Mouse (Mus musculus) lung, embryonic 14.5 days (tissue): ENCODE results near the gene Ass1. TPM values are rescaled to one million over a fixed set of nuclear protein-coding genes. Genes with fewer than 3 reads are reported as not detected.

Experiments used
- ATAC-seq: fragments of 200-750 bp; cut with Nextera tagmentation; 2 replicates; pipeline ENCODE4 v1.8.0; 2017; ENCODE audit warnings: mild to moderate bottlenecking, moderate TSS enrichment, moderate library complexity; ENCODE audit not compliant: insufficient read depth
- DNase-seq: peaks from one replicate; pipeline ENCODE4 v3.0.0-alpha.2; 2015
- H3K27ac ChIP-seq: fragments of 300-500 bp; sonication (generic); 2 replicates; pipeline ENCODE4 v1.5.1; 2014; ENCODE audit warnings: low read depth, mild to moderate bottlenecking, moderate library complexity
- H3K27me3 ChIP-seq: fragments of 300-500 bp; sonication (generic); 2 replicates; pipeline ENCODE4 v1.6.1; 2014; ENCODE audit warnings: low read length, control low read depth; ENCODE audit not compliant: insufficient read depth
- H3K36me3 ChIP-seq: fragments of 300-500 bp; sonication (generic); 2 replicates; pipeline ENCODE4 v1.6.1; 2014; ENCODE audit warnings: control low read depth; ENCODE audit not compliant: insufficient read depth
- H3K4me1 ChIP-seq: fragments of 300-500 bp; sonication (generic); 2 replicates; pipeline ENCODE4 v1.6.1; 2014; ENCODE audit warnings: antibody characterized with exemption, control low read depth; ENCODE audit not compliant: insufficient read depth
- H3K4me2 ChIP-seq: fragments of 300-500 bp; sonication (generic); 2 replicates; pipeline ENCODE4 v1.6.1; 2014; ENCODE audit warnings: mild to moderate bottlenecking
- H3K4me3 ChIP-seq: fragments of 300-500 bp; sonication (generic); 2 replicates; pipeline ENCODE4 v1.5.1; 2014; ENCODE audit warnings: low read depth, low read length
- H3K9ac ChIP-seq: fragments of 300-500 bp; sonication (generic); 2 replicates; pipeline ENCODE4 v1.6.1; 2014
- H3K9me3 ChIP-seq: fragments of 300-500 bp; sonication (generic); 2 replicates; pipeline ENCODE4 v1.6.1; 2016; ENCODE audit warnings: low read depth, low read length, control low read depth
- CTCF ChIP-seq: IDR thresholded peaks from 2 replicates; pipeline ENCODE4 v1.5.1; 2016; ENCODE audit warnings: antibody characterized with exemption, low read depth
- WGBS: fragments of 180-500 bp; shearing (Covaris S2); extraction: QIAGEN DNeasy Blood & Tissue Kit; methylation state at CpG from one replicate; pipeline ENCODE4 v1.1.7; 2014; 5-methylcytosine and 5-hydroxymethylcytosine counted together
- polyA plus RNA-seq: library from polyadenylated mRNA; unstranded; fragments of >200 nt; fragmentation: Nextera tagmentation; extraction: Ambion mirVana; gene quantifications from 2 replicates; pipeline ENCODE4 v1.2.1, GENCODE M21; 2014

Ass1 gene
- polyA plus RNA-seq, 1 experiment from 2014 or later: 9.1 TPM

GRCm38 (mm10) chr2:31449902-31450301 is 20.1 kb upstream of the Ass1 start:
- peaks cover 14% of the 10 kb centered on the region for H3K4me1 ChIP-seq
- TF ChIP-seq CTCF: no peak
- H3K9ac ChIP-seq: no peak overlapping the region
- no peak overlapping the region for H3K27ac ChIP-seq
- no peak overlapping the region for H3K4me2 ChIP-seq
- no peaks in the 10 kb centered on the region for H3K36me3 ChIP-seq
- no peaks in the 10 kb centered on the region for H3K9me3 ChIP-seq
- no peaks in the 10 kb centered on the region for H3K27me3 ChIP-seq
- 87% methylated on average over 4 of the region's 4 CpGs for WGBS
- DNase-seq (no peak), ATAC-seq (no peak)
- H3K4me3 ChIP-seq: no peak overlapping the region

DNA sequence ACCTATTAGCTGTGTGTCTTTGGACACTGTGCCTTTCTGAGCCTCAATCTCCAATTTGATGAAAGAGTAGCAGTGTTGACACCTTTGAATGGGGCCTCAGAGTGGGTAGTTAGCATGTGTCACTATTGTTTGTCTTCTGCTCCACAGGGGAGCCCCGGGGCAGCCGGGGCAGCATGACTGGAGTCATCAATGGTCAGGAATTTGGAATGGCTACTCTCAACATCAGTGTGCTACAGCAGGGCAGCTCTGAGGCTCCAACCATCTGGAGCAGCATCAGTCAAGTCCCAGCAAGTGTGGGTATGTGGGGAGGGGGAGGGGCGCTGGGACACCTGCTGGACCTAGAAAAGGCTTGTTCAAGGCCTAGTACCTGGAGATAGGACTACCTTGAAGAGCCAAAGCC is 19.3 kb upstream of the Ass1 start:
- no peak for TF ChIP-seq CTCF
- Histone ChIP-seq H3K9ac (no peak overlapping the region), H3K4me1 (peaks cover 14% of the 10 kb centered on the region), H3K4me3 (no peak overlapping the region), H3K36me3 (no peaks in the 10 kb centered on the region), H3K27ac (no peak overlapping the region), H3K27me3 (no peaks in the 10 kb centered on the region), H3K4me2 (no peak overlapping the region), H3K9me3 (no peaks in the 10 kb centered on the region)
- WGBS: 28% methylated on average over 3 of the region's 3 CpGs
- DNase-seq (no peak), ATAC-seq (no peak)

GRCm38 (mm10) chr2:31451530-31451929 is 18.5 kb upstream of the Ass1 start:
- TF ChIP-seq CTCF: no peak

GRCm38 (mm10) chr2:31453011-31453410 is 17.0 kb upstream of the Ass1 start:
- DNase-seq (no peak), ATAC-seq (no peak)
- H3K4me3 ChIP-seq: no peak overlapping the region
- no peaks in the 10 kb centered on the region for H3K9me3 ChIP-seq
- H3K4me2 ChIP-seq: no peak overlapping the region
- peaks cover 14% of the 10 kb centered on the region for H3K4me1 ChIP-seq
- 73% methylated on average over 13 of the region's 13 CpGs for WGBS
- no peak overlapping the region for H3K27ac ChIP-seq
- no peaks in the 10 kb centered on the region for H3K36me3 ChIP-seq
- H3K27me3 ChIP-seq: no peaks in the 10 kb centered on the region
- no peak for TF ChIP-seq CTCF
- no peak overlapping the region for H3K9ac ChIP-seq

More at GRCm38 (mm10) chr2:31451530-31451929, 18.5 kb upstream of the Ass1 start:
- WGBS: 43% methylated on average over 1 of the region's 1 CpGs
- Histone ChIP-seq H3K4me3 (no peak overlapping the region), H3K36me3 (no peaks in the 10 kb centered on the region), H3K9ac (no peak overlapping the region), H3K27ac (no peak overlapping the region), H3K4me1 (peaks cover 14% of the 10 kb centered on the region), H3K27me3 (no peaks in the 10 kb centered on the region), H3K9me3 (no peaks in the 10 kb centered on the region), H3K4me2 (no peak overlapping the region)
- no peak for ATAC-seq
- DNase-seq: no peak

- H3K9me3 ChIP-seq: no peaks in the 10 kb centered on the region
- TF ChIP-seq CTCF: no peak
- H3K4me1 ChIP-seq: peaks cover 14% of the 10 kb centered on the region
- DNase-seq: peak; percentile 59
- H3K36me3 ChIP-seq: no peaks in the 10 kb centered on the region
- ATAC-seq: peak; percentile 32; the same call in 1 of the 2 replicates
- H3K27ac ChIP-seq: peak overlapping the region; percentile 65
- H3K9ac ChIP-seq: no peak overlapping the region
- H3K4me3 ChIP-seq: no peak overlapping the region
- 33% methylated on average over 11 of the region's 11 CpGs for WGBS
- H3K27me3 ChIP-seq: no peaks in the 10 kb centered on the region
- H3K4me2 ChIP-seq: no peak overlapping the region
Measured at GRCm38 (mm10) chr2:31453559-31454177, 16.3 kb upstream of the Ass1 start.

- Histone ChIP-seq H3K36me3 (no peaks in the 10 kb centered on the region), H3K4me3 (no peak overlapping the region), H3K27ac (peak overlapping the region; percentile 65), H3K27me3 (no peaks in the 10 kb centered on the region), H3K4me2 (no peak overlapping the region), H3K4me1 (peaks cover 14% of the 10 kb centered on the region), H3K9me3 (no peaks in the 10 kb centered on the region), H3K9ac (no peak overlapping the region)
- ATAC-seq: peak; percentile 45; the same call in 1 of the 2 replicates
- peak; percentile 76 for DNase-seq
- WGBS: 35% methylated on average over 8 of the region's 8 CpGs
- TF ChIP-seq CTCF: no peak
Measured at GRCm38 (mm10) chr2:31454280-31454679, 15.7 kb upstream of the Ass1 start.

DNA sequence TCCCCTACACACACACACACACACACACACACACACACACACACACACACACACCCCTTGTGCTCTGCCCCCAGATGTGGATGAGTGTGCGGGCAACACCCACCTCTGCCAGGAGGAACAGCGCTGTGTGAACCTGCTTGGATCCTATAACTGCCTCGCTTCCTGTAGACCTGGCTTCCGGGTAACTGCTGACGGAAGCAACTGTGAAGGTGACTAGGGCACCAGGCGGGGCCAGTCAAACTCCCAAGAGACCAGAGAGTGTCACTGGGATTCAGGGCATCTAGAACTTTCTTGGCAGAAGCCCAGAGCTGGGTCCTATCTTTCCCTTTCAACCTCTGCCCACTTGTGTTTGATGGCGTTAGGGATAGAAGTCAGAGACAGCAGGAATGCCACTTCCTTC is 14.6 kb upstream of the Ass1 start:
- no peak overlapping the region for H3K4me3 ChIP-seq
- TF ChIP-seq CTCF: no peak
- H3K4me1 ChIP-seq: peaks cover 17% of the 10 kb centered on the region
- peaks cover 7% of the 10 kb centered on the region for H3K27me3 ChIP-seq
- H3K4me2 ChIP-seq: no peak overlapping the region
- H3K27ac ChIP-seq: no peak overlapping the region
- H3K9me3 ChIP-seq: no peaks in the 10 kb centered on the region
- WGBS: 79% methylated on average over 7 of the region's 7 CpGs
- no peak for ATAC-seq
- no peak for DNase-seq
- no peak overlapping the region for H3K9ac ChIP-seq
- no peaks in the 10 kb centered on the region for H3K36me3 ChIP-seq
